Mouse (Mus musculus): ENCODE results near the gene Npff.

Gene Npff

GRCm38 (mm10) chr15:102519211-102520141, 5.3 kb downstream of the Npff start:
- DNase-seq: no peak

- no peak for DNase-seq
These were observed 5.9 kb downstream of the Npff start for GRCm38 (mm10) chr15:102518859-102519201.

GRCm38 (mm10) chr15:102517976-102518858, 6.5 kb downstream of the Npff start, which contains the start of gene Tarbp2:
Gene Tarbp2 (plus strand): TSS chr15:102518192.
- peak; percentile 99 to 100 for DNase-seq

GRCm38 (mm10) chr15:102517631-102517975, 7.1 kb downstream of the Npff start:
- no peak for DNase-seq

DNA sequence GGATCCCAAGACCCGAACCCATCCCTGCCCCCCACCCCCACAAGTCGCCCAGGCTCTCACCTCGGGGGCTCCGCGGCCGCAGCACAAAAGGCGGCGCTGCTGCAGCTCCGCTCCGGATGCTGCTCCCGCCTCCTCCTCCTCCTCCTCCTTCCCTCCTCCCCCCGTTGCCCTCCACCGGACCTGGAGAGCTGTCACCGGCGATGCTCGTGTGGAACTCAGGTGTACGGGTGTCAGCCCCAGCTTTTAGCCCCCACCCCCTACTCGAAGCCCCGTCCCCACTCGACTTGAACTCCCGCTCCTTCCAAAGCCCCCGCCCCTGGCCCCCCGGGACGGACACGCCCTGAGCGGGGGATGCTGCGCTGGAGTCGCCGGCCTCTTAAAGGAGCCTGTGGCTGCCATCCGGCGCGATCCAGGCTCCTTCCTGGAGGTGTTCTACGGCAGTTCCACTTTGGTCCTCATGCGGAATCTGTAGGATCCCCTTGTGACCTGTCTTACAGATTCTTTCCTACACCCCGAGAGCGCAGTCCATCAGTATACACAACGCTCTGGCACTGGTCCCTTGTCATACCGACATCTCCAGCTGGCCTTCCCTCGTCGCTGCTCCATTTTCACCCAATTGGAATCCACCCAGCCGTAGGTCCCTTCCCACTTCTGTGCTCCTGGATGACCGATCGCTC, 7.9 kb downstream of the Npff start, which contains the start of gene Map3k12:
Gene Map3k12 (minus strand): TSS at position 337 of the 677 bp plus-strand sequence.
- peak; percentile 66 to 81 for DNase-seq

DNA sequence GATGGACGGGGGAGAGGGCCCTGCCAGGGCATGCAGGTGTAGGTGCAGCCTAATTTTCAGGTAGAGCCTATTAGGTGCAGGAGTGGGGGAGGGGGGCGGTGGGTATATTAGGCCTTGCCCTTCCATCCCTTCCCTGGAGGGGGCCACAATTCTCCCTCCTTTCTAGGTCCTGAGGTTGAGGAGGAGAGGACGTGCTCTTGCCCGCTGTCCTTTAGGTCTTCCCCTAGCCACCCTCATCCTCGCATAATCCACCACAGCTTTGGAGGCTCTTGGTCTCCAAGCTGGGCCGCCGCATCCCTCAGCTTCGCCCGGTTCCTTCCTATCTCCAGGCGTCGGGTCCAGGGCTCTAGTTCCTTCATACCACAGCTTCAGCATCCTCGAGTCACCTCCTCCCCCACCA, 8.4 kb downstream of the Npff start:
- no peak for DNase-seq

GRCm38 (mm10) chr15:102515791-102516190, 9.0 kb downstream of the Npff start:
- no peak for DNase-seq

DNA sequence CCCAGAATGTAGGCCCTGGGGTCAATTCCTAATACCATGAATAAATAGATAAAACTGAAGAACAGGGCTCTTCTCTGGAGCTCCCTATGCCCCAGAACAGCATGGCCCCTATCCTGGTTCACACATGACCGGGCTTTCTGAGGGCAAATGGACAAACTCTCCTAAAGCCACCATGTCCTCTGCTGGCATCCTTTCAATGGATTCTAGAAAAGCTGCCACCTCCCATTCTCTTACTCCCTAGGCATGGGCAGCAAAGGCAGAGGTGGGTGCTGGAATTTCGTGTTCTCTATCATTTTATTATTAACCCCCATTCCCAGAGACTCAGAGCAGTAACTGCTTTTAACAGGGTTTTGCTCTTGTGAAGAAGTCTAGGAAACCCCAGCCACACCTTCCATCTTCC, 9.5 kb downstream of the Npff start:
- DNase-seq: no peak

GRCm38 (mm10) chr15:102513004-102513403, 11.7 kb downstream of the Npff start:
- DNase-seq: no peak

GRCm38 (mm10) chr15:102512471-102512870, 12.3 kb downstream of the Npff start:
- DNase-seq: no peak

DNA sequence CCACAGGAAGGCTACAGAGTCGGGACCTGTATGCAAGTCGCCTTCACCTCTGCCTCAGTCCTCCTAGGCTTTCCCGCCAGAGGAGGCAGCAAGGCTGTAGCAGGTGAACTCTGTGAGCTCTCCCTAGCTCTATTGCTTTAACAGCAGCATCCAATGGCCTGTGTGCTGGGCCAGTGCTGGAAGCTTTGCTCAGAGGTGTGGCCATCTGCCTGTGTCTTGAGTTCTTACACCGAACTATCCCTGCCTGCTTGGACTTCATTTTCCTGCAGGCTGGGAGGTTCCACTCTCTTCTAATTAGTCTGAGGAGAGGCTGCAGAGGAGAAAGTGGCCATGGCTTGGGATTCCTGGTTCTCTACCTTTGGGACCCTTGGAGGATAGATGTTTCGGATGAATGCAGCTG, 12.7 kb downstream of the Npff start:
- no peak for DNase-seq

DNA sequence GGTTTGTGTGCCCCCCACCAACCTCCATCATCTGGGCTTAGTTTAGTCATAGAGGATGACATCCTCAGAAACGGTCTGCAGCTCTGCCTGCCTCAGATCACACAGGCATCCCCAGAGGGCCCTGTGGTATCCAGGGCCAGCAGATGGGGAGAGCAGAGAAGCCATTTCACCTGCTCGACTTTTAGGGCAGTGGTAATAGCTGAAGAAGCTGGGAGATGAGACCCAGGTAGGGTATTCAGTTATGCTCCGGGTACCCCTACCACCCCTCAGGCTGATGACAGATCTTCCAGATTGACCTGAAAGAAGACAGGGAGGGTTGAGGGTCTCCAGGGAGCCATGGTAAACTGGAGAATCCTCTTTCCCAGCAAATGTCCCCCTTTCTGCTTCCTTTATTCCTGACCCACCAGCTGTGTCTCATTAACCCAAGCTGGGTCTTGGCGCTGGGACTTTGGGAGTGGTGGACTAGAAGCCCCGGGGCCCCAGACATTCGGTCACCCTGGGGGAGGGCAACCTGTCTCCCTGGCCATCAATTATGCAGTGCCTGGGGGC, 13.4 kb downstream of the Npff start:
- DNase-seq: no peak

GRCm38 (mm10) chr15:102510590-102511284, 14.0 kb downstream of the Npff start:
- DNase-seq: peak; percentile 90 to 92

DNA sequence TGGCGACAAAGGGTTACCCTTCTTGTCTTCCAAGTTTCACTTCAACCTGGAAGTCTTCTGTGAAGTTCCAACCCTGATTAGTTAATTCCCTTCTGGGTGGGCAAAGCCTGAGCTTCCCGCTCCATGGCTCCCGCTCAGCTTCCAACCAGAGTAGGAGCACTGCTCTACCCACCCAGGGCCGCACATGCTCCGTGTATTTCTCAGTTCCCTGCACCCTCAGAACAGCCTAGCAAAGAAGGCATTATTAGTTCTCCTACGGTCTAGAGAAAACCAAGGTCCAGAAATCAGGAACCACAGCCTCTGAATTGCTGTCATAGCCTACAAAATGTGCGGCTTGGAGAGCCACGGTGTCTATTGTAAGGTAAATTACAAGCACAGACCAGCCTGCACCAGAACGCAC, 14.6 kb downstream of the Npff start:
- DNase-seq: no peak

DNA sequence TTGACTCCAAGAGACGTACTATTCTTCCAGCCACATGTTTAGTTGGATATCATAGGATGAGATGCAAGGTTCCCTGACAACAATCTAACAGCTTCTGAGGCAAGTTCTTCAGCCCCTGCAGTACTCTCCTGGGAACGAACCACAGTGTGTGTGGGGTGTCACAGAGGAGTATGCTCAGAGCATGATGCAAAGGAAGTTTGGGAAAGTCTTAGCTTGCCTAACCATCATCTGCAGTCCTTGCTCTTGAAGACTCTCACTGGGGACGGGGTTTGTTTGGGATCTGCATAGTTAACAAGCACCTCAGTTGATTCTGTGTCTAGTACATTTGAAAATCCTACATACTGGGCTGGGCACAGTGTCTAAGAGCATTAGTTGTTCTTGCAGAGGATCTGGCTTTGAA, 16.4 kb downstream of the Npff start:
- DNase-seq: no peak

DNA sequence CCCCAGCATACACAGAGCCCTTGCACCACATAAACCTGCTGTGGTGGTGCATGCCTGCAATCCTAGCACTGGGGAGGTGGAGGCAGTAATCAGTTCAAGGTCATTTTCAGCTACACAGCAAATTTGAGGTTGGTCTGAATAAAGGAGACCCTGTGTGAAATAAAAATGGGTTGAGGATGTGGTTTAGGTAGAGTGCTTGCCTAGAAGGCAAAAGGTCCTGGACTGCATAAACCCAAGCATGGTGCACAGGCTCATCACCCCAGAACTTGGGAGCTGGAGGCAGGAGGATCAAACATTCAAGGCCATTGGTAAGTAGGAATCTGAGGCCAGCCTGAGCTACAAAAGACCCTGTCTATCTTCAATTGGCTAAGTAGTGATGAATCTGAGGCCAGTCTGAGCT, 17.2 kb downstream of the Npff start:
- DNase-seq: no peak

DNA sequence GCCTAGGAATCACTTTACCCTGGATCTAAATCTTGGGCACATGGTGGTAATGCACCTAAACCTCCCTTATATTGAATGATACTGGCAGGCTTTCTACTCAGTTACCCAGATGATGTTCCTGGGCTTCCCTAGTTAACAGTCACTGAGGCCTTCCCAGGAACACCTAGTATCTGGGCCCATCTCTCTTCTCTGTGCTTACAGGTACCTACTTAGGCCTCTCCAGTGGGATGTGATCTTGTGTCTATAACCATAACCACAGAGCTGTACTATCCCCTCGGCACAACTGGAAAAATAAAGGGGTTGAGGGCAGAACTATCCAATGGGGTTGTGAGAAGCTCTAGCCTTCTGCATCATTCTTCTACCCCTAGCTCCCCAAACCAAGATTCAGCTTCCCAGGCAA, 17.9 kb downstream of the Npff start:
- DNase-seq: no peak

DNA sequence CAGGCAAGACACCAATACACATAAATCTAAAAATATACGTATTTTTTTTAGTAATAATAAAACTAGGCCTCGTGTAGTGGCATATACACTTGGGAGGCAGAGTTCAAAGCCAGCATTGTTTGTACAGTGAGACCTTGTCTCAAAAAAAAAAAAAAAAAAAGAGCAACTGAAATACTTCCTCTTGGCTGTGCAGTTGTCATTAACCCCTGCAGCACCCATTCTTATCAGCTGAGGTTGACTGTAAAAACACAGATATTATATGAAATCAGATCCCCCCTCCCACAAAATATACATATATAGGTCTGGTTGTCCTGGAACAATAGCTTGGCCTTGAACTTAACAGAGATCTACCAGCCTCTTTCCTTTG, 18.3 kb downstream of the Npff start:
- no peak for DNase-seq

DNA sequence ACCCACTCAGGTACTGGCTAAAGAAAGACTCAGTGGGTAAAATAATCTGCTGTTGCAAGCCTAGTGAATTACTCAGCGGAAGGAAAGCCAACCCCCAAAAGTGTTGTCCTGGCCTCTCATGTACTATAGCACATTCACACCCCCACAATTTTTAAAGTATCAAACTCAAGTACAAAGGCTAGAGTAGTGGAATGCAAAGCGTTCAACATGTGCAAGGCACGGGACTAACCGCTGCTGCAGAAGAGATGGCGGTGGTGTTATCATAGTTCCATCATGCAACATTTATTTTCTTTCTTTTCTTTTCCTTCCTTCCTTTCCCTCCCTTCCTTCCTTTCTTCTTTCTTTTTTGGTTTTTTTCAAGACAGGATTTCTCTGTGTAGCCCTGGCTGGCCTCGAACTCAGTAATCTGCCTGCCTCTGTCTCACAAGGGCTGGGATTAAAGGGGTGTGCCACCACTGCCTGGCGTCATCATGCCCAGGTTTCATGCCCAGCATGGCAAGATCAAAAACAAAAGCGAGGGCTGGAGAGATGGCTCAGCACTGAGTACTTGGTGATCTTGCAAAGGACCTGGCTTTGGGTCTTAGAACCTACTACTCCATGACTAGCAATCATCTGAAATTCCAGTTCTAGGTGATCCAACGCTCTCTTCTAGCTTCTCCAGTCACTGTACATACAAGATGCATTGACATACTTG, 18.8 kb downstream of the Npff start:
- no peak for DNase-seq

DNA sequence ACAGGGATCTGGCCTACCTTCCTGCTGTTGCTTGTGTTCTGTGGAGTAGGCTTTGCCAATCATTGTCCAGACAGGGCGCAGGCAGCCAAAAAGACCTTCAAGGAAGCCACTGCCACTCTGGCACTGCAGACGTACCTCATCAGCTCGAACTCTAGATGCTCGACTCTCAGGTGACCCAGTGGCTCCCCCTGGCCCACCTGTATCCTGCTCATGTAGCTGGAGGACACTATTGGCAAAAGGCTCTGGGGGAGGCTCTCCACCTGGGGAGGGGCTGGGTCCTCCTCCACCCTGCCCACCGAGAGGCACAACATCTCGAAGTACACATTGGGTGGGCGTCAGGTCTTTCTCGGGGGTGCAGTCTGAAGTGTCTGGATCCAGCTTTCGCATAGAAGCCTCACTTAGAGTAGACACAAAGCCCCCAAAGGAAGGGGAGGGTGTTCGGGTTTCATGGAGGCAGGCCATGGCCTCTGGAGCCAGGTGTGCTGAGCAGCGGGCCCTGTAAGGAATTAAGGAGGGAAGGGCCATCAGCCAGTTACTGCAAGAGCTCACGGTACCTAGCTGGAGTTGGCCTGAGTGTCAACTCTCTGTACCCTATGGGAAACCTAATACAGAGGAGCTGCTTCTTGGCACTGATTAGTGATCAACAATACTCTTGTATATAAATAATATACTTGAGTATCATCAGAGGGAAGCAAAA, 19.5 kb downstream of the Npff start:
- no peak for DNase-seq

All from kidney, postnatal 36 days (tissue).